Mouse (Mus musculus): ENCODE data around the gene Stambpl1.

The Stambpl1 gene

DNA sequence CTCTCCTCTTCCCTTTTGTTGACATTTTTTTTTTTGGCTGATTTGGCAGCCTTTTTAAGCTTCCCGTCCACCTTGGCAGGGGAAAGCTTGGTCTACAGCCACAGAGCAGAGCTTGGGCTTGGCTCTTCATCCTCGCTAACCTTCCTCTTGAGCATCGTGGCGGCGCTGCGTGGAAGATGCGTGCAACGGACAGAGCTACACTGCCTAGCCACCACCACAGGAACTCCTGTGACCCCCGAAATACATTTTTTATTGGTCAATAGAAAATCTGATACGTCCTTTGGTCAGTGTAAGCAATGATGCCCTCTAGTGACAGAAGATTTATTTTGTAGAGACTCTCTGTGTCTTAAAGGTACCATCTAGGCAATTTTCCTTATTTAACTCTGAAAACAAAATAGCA, 92.4 kb downstream of the Stambpl1 start:
- no peak for DNase-seq (ENCODE audit: low read depth, low spot score)

DNA sequence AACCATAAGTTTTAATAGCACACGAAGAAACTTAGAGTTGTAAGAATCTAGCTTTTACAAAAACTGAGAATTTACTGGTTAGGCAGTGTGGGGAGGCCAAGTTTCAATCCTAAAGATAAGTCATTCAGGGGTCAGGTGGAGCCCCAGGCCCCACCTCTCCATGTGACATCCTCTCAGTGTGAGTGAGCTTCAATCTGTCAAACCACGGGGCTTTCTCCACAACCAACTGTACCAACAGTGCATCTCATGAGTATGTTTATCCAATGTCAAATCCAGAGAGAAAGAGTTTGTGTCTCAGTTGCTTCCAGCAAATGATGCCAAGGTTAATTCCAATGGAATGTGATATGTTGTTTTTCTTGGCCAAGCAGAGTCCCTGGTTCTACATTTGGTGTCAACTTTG, 92.8 kb downstream of the Stambpl1 start:
- DNase-seq (ENCODE audit: low read depth, low spot score) = no peak

DNA sequence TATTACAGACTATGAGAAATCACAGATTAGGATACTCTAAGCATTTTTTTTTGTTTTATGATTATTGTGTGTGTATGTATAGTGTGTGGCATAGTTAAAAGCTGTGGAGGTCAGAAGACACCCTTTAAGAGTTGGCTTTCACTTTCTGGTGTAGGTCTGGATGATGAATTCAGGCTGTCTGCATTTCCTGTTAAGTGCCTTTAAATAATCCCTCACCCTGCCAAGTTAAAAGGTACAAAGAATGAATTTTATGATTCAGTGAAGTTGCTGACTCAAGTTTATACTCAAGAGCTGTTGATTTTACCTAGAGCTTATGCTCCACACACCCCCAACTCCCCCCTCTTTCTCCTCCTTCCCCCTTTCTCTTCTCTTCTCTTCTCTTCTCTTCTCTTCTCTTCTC, 95.2 kb downstream of the Stambpl1 start:
- DNase-seq (ENCODE audit: low read depth, low spot score) = no peak

DNA sequence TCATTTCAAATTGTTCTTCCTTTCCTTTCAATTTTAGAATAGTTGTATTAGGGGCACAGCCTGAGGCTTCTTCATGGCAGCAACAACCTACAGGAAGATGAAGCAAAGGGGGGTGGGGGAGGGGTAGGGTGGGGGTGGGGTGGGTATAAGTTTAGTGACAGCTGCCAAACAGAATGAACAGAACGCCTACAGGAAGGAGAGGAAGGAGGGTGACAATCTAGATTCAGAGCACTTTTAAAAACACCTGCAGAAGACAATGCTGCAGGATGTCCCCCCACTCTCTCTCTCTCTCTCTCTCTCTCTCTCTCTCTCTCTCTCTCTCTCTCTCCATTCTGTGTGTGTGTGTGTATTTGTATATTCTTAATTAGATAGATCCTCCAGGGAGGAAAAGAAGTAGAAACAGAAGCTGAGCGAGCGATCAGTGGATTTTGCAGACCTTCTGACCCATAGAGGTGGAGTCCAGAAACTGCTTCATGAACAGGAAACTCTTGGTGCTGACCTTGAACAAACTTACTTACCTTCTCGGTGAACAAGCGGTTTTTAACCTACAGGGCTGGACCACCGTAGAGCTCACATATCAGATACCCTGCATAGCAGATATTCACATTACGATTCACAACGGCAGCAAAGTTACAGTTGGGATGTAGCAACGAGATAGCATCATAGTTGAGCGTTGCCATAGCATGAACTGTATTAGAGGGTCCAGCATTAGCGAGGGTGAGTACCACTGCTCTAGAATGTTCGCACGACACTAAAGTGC, 95.8 kb downstream of the Stambpl1 start:
- DNase-seq (ENCODE audit: low read depth, low spot score) = no peak

DNA sequence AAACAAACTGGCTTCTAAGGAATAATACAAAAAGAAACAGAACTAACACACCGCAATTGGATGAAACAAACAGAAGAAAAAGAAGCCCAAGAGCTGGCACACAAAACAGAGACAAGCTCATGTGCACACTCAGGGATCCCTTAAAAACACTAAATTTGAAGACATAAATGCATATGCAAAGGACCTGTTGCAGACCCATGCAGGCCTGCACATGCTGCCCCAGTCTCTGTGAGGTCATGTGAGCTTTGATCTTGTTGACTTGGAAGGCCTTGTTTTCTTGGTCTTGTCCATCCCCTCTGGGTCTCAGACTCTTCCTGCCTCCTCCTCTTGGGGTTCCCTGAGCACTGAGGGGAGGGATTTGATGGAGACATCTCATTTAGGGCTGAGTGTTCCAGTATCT, 96.7 kb downstream of the Stambpl1 start:
- no peak for DNase-seq (ENCODE audit: low read depth, low spot score)
